Comparison of ENCODE assay signal across 11 mouse cellular contexts in the genomic region with DNA sequence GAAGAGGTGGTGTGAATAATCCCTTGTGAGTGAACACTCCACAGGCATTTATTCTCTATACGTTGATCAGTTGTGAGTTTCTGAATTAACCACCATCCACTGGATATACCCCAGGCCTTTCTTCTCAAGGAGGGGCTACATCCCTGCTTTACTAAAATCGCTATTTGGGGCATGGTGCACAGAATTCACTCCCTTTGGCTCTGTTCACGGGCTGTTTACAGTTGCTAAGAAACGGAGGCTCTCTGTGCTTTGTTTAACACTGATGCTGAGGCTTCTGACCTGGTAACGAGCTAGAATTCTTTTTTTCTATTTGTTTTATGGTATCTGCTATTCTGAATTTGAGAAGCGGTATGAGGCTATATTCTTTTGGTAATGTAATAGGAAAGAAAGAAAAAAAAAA. TPM values are rescaled to one million over a fixed set of nuclear protein-coding genes. Genes with fewer than 3 reads are reported as not detected.
DNase-seq lines count a peak whose midpoint lies in the region; ATAC-seq and TF ChIP-seq lines count a peak whose summit lies in the region.
"Had no signal": no experiment of that assay in that cellular context is flagged by ENCODE, and none has a peak within 500 bp of the region (broad histone marks: within the 10 kb centered on the region; RNA-seq: fewer than 3 reads in every experiment).

No protein-coding gene starts in this region.

- no peak for DNase-seq in heart, adult 2 months
- DNase-seq in heart, adult 18-20 months = no peak
- no peak for DNase-seq in midbrain, embryonic 11.5 days (ENCODE audit: low spot score, missing footprints)
- peak; percentile 80 for DNase-seq in retina, postnatal 1 day
- DNase-seq in kidney, postnatal 25 days = no peak
- no peak for DNase-seq in cerebellum, postnatal 25 days
- DNase-seq: adrenal gland, postnatal 10 days; kidney, postnatal 36 days; liver, postnatal 0 days had no signal

- H3K4me3 ChIP-seq in heart, adult 2 months = no peak overlapping the region
- no peak overlapping the region for H3K4me3 ChIP-seq in midbrain, embryonic 12.5 days
- no peak overlapping the region for H3K4me3 ChIP-seq in midbrain, embryonic 11.5 days (ENCODE audit: low read depth, low read length)
- no peak overlapping the region for H3K4me3 ChIP-seq in hindbrain, embryonic 13.5 days

- H3K36me3 ChIP-seq in heart, adult 2 months (ENCODE audit: control insufficient read depth, insufficient read depth, low read length) = peaks cover 20% of the 10 kb centered on the region
- H3K36me3 ChIP-seq in midbrain, embryonic 12.5 days = no peaks in the 10 kb centered on the region
- no peaks in the 10 kb centered on the region for H3K36me3 ChIP-seq in midbrain, embryonic 11.5 days (ENCODE audit: control insufficient read depth, insufficient read depth, low read length)
- H3K36me3 ChIP-seq in hindbrain, embryonic 13.5 days = peaks cover 9% of the 10 kb centered on the region; the same call in 1 of the 2 replicates

- TF ChIP-seq CTCF in heart, adult 2 months (IDR thresholded peaks at IDR 0.05) = no peak

- H3K27ac ChIP-seq in heart, adult 2 months = peak overlapping the region; percentile 67
- 0 out of 2 replicates have a peak overlapping the region, but pooled peaks have one; percentile 11 for H3K27ac ChIP-seq in midbrain, embryonic 12.5 days (replicated peaks)
- H3K27ac ChIP-seq in midbrain, embryonic 11.5 days (ENCODE audit: low read depth, low read length) = no peak overlapping the region
- H3K27ac ChIP-seq in hindbrain, embryonic 13.5 days = peak overlapping the region; percentile 86

- H3K27me3 ChIP-seq in heart, adult 2 months (ENCODE audit: control insufficient read depth, insufficient read depth, low read length) = no peaks in the 10 kb centered on the region
- no peaks in the 10 kb centered on the region for H3K27me3 ChIP-seq in midbrain, embryonic 12.5 days
- no peaks in the 10 kb centered on the region for H3K27me3 ChIP-seq in midbrain, embryonic 11.5 days (ENCODE audit: control insufficient read depth, insufficient read depth, low read length)
- no peaks in the 10 kb centered on the region for H3K27me3 ChIP-seq in hindbrain, embryonic 13.5 days

- peaks cover 18% of the 10 kb centered on the region for H3K4me1 ChIP-seq in heart, adult 2 months (ENCODE audit: control insufficient read depth, insufficient read depth, low read length)
- H3K4me1 ChIP-seq in midbrain, embryonic 12.5 days = peaks cover 17% of the 10 kb centered on the region
- H3K4me1 ChIP-seq in midbrain, embryonic 11.5 days (ENCODE audit: control insufficient read depth, insufficient read depth, low read length) = no peaks in the 10 kb centered on the region
- peaks cover 27% of the 10 kb centered on the region for H3K4me1 ChIP-seq in hindbrain, embryonic 13.5 days (replicated peaks)

- no peak for ATAC-seq in midbrain, embryonic 12.5 days (ENCODE audit: low FRiP score, low read depth)
- no peak for ATAC-seq in midbrain, embryonic 11.5 days (ENCODE audit: low FRiP score)
- ATAC-seq in hindbrain, embryonic 13.5 days (ENCODE audit: low FRiP score) = peak; percentile 68
- ATAC-seq: liver, postnatal 0 days had no signal

- intact Hi-C loops in heart, adult 2 months (cut with DNase I) = no loop called here

- no peak for TF ChIP-seq POLR2A in heart, adult 2 months (IDR thresholded peaks at IDR 0.05; ENCODE audit: insufficient read depth, low read depth, low read length)

- no peaks in the 10 kb centered on the region for H3K9me3 ChIP-seq in midbrain, embryonic 12.5 days
- no peaks in the 10 kb centered on the region for H3K9me3 ChIP-seq in midbrain, embryonic 11.5 days (ENCODE audit: control insufficient read depth, low read length)
- no peaks in the 10 kb centered on the region for H3K9me3 ChIP-seq in hindbrain, embryonic 13.5 days

- H3K79me2 ChIP-seq in heart, adult 2 months (replicated peaks; ENCODE audit: control insufficient read depth, insufficient read depth, low read length) = no peaks in the 10 kb centered on the region

- no peak overlapping the region for H3K4me2 ChIP-seq in midbrain, embryonic 12.5 days (replicated peaks)
- no peak overlapping the region for H3K4me2 ChIP-seq in midbrain, embryonic 11.5 days
- H3K4me2 ChIP-seq in hindbrain, embryonic 13.5 days = peak overlapping the region; percentile 20

- TF ChIP-seq EP300 in heart, adult 2 months (IDR thresholded peaks at IDR 0.05; ENCODE audit: insufficient read depth, low read depth, low read length) = no peak

- WGBS in heart, adult 2 months = 52% methylated on average over 6 of the region's 6 CpGs
- 52% methylated on average over 6 of the region's 6 CpGs for WGBS in midbrain, embryonic 12.5 days
- WGBS in midbrain, embryonic 11.5 days = 56% methylated on average over 6 of the region's 6 CpGs
- WGBS in hindbrain, embryonic 13.5 days = 21% methylated on average over 6 of the region's 6 CpGs

- no peak overlapping the region for H3K9ac ChIP-seq in heart, adult 2 months (ENCODE audit: low read depth, low read length)
- no peak overlapping the region for H3K9ac ChIP-seq in midbrain, embryonic 12.5 days (replicated peaks)
- H3K9ac ChIP-seq in midbrain, embryonic 11.5 days (ENCODE audit: low read length) = no peak overlapping the region
- 0 out of 2 replicates have a peak overlapping the region, but pooled peaks have one; percentile 15 for H3K9ac ChIP-seq in hindbrain, embryonic 13.5 days
- H3K9ac ChIP-seq: liver, postnatal 0 days had no signal

RNA-seq across cellular contexts. Expression of a gene that starts 52.7 kb away (rescaled TPM):
- 10 to 100 TPM; 13.3 to 14.2 TPM for total RNA-seq in heart, adult 2 months (2021)
- 14.2 and 24.6 TPM in 2 replicates for polyA plus RNA-seq in heart, adult 2 months (2012; rRNA removed)
- 10 to 100 TPM; 15.6 to 17.7 TPM for total RNA-seq in heart, adult 18-20 months (2021)
- polyA plus RNA-seq in midbrain, embryonic 12.5 days (2016; fragmentation: Nextera tagmentation; extraction: Ambion mirVana) = 28.7 and 29.9 TPM in 2 replicates
- 11.5 and 15.3 TPM in 2 replicates for polyA plus RNA-seq in midbrain, embryonic 11.5 days (2014; fragmentation: Nextera tagmentation; extraction: Ambion mirVana)
- 79.3 and 83.6 TPM in 2 replicates for polyA plus RNA-seq in hindbrain, embryonic 13.5 days (2015; fragmentation: Nextera tagmentation; extraction: Ambion mirVana)
